Mouse (Mus musculus): Measurements from ENCODE around the gene G6pc2. TPM values are rescaled to one million over a fixed set of nuclear protein-coding genes. Genes with fewer than 3 reads are reported as not detected.

G6pc2 gene
- not detected for polyA plus RNA-seq (2017; shearing (Covaris generic))

GRCm38 (mm10) chr2:69210773-69211172 lies at the start of gene G6pc2:
TSS of gene G6pc2 (plus strand) at chr2:69211073.

GRCm38 (mm10) chr2:69205791-69206351 lies 5.0 kb upstream of the G6pc2 start, which contains the start of gene Spc25:
TSS of gene Spc25 (minus strand) at chr2:69206194.

Other genes with a start within 250 kb of the G6pc2 start
- gene Nostrin, start 75.3 kb upstream of the G6pc2 start, polyA plus RNA-seq (2017; shearing (Covaris generic)): 0.25 TPM
- gene Spc25, start 4.9 kb upstream of the G6pc2 start, polyA plus RNA-seq (2017; shearing (Covaris generic)): 7.3 TPM
- 0.47 TPM for gene Abcb11, start 131.5 kb downstream of the G6pc2 start, polyA plus RNA-seq (2017; shearing (Covaris generic))
- not detected for gene Dhrs9, start 169.4 kb downstream of the G6pc2 start, polyA plus RNA-seq (2017; shearing (Covaris generic))

All from CD4-positive, CD25-positive, alpha-beta regulatory T cell, adult 9 weeks (primary cell).